Mouse (Mus musculus) CH12.LX (cell line): ENCODE measurements around the gene Trafd1.

Source experiments
- CHD2 ChIP-seq: IDR thresholded peaks from 2 replicates; pipeline ENCODE4 v1.6.1; 2011; ENCODE audit warnings: low read length, improper control_type of control experiment
- CTCF ChIP-seq, 2 experiments: IDR thresholded peaks in 1 of 2; conservative IDR thresholded peaks in 1 of 2; 2 replicates each; pipeline ENCODE4 v1.5.1; 2011 to 2012; ENCODE audit warnings: low read depth in 2 of 2, low read length in 2 of 2, improper control_type of control experiment in 1 of 2, inconsistent platforms in 1 of 2, mild to moderate bottlenecking in 1 of 2, moderate library complexity in 1 of 2
- EP300 ChIP-seq: IDR thresholded peaks from 2 replicates; pipeline ENCODE4 v1.6.1; 2011; ENCODE audit warnings: low read length, improper control_type of control experiment
- ETS1 ChIP-seq: conservative IDR thresholded peaks from 2 replicates; pipeline ENCODE4 v1.6.1; 2012; ENCODE audit warnings: low read depth, mild to moderate bottlenecking, inconsistent platforms, low read length, improper control_type of control experiment, moderate library complexity
- HCFC1 ChIP-seq: IDR thresholded peaks from 2 replicates; pipeline ENCODE4 v1.6.1; 2012; ENCODE audit warnings: low read depth, mild to moderate bottlenecking, inconsistent platforms, low read length, improper control_type of control experiment
- KAT2A ChIP-seq: IDR thresholded peaks from 2 replicates; pipeline ENCODE4 v1.6.1; 2012; ENCODE audit warnings: low read length, improper control_type of control experiment, inconsistent platforms; ENCODE audit not compliant: insufficient replicate concordance
- NELFE ChIP-seq: IDR thresholded peaks from 2 replicates; pipeline ENCODE4 v1.6.1; 2011; ENCODE audit warnings: low read depth, low read length, improper control_type of control experiment
- POLR2A ChIP-seq: IDR thresholded peaks from 2 replicates; pipeline ENCODE4 v1.6.1; 2011; ENCODE audit warnings: low read depth, mild to moderate bottlenecking, improper control_type of control experiment, low read length
- TCF12 ChIP-seq: IDR thresholded peaks from 2 replicates; pipeline ENCODE4 v1.6.1; 2014; ENCODE audit warnings: low read depth, mild to moderate bottlenecking, inconsistent platforms, low read length, improper control_type of control experiment
- ZC3H11A ChIP-seq: IDR thresholded peaks from 2 replicates; pipeline ENCODE4 v1.6.1; 2012; ENCODE audit warnings: low read depth, mild to moderate bottlenecking, inconsistent platforms, low read length, improper control_type of control experiment
- ZNF384 ChIP-seq: IDR thresholded peaks from 2 replicates; pipeline ENCODE4 v1.6.1; 2012; ENCODE audit warnings: low read depth, low read length, improper control_type of control experiment, inconsistent platforms

DNA sequence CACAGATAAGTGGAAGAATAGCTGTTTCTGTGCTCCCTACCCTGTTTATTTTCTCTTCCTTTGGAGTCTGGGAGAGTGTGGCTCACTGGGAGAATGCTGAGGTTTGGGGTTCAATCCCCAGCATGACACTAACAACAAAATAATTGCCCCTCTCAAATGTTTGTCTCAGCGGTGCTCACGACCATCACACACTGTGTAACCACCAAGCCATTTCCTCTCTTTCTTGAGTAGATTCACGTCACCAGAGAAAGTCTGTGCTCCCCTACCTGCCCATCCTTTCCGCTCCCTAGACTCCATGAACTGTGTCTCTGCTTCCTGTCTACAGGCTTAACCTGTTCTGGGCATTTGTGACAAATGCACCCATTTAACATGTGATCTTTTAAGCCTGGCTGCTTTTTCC lies 50.0 kb downstream of the Trafd1 start:
- no peak for TF ChIP-seq KAT2A
- no peak for TF ChIP-seq CTCF (conservative IDR thresholded peaks at IDR 0.05 in 1 of 2, IDR thresholded peaks at IDR 0.05 in 1 of 2; ENCODE audit: low read depth in 2 of 2, low read length in 2 of 2)
- no peak for TF ChIP-seq EP300
- no peak for TF ChIP-seq POLR2A
- TF ChIP-seq ZNF384 = no peak
- TF ChIP-seq NELFE = no peak
- TF ChIP-seq TCF12 = no peak
- TF ChIP-seq ETS1 = no peak
- no peak for TF ChIP-seq CHD2
- no peak for TF ChIP-seq HCFC1
- TF ChIP-seq ZC3H11A = no peak
